In genomic region chr11:117781199-117781821, GRCm38 (mm10) we compare ENCODE assay signal across 8 mouse cellular contexts. TPM values are rescaled to one million over a fixed set of nuclear protein-coding genes. Genes with fewer than 3 reads are reported as not detected.
DNase-seq lines count a peak whose midpoint lies in the region; ATAC-seq and TF ChIP-seq lines count a peak whose summit lies in the region.

No protein-coding gene starts in this region.

- peaks cover 17% of the 10 kb centered on the region; the same call in 1 of the 2 replicates for H3K27me3 ChIP-seq in heart, embryonic 13.5 days (replicated peaks)
- no peaks in the 10 kb centered on the region for H3K27me3 ChIP-seq in kidney, postnatal 0 days (ENCODE audit: insufficient read depth, low read length)

- peak; percentile 11; the same call in 1 of the 2 replicates for ATAC-seq in heart, embryonic 13.5 days (ENCODE audit: extremely low read depth, insufficient number of reproducible peaks, low FRiP score, low TSS enrichment)
- ATAC-seq in kidney, postnatal 0 days (replicated peaks; ENCODE audit: low FRiP score, low read depth): peak; percentile 3; the same call in 1 of the 2 replicates

- H3K4me3 ChIP-seq in heart, embryonic 13.5 days: peak overlapping the region; percentile 62
- peak overlapping the region; percentile 46 for H3K4me3 ChIP-seq in kidney, postnatal 0 days (replicated peaks; ENCODE audit: low read depth, low read length)

- H3K9me3 ChIP-seq in heart, embryonic 13.5 days: no peaks in the 10 kb centered on the region
- no peaks in the 10 kb centered on the region for H3K9me3 ChIP-seq in kidney, postnatal 0 days (replicated peaks; ENCODE audit: low read length)

- H3K4me1 ChIP-seq in heart, embryonic 13.5 days: peaks cover 66% of the 10 kb centered on the region
- H3K4me1 ChIP-seq in kidney, postnatal 0 days (replicated peaks; ENCODE audit: insufficient read depth, low read length): peaks cover 36% of the 10 kb centered on the region

- peak overlapping the region; percentile 89 for H3K9ac ChIP-seq in heart, embryonic 13.5 days
- H3K9ac ChIP-seq in kidney, postnatal 0 days (ENCODE audit: low read depth, low read length): peak overlapping the region; percentile 52

- peak overlapping the region; percentile 100 for H3K4me2 ChIP-seq in heart, embryonic 13.5 days
- H3K4me2 ChIP-seq in kidney, postnatal 0 days (ENCODE audit: low read length): peak overlapping the region; percentile 97

- 16% methylated on average over 18 of the region's 18 CpGs for WGBS in heart, embryonic 13.5 days
- WGBS in kidney, postnatal 0 days: 8% methylated on average over 18 of the region's 18 CpGs

- peak overlapping the region; percentile 97 for H3K27ac ChIP-seq in heart, embryonic 13.5 days (replicated peaks)
- peak overlapping the region; percentile 99 for H3K27ac ChIP-seq in kidney, postnatal 0 days

- H3K36me3 ChIP-seq in heart, embryonic 13.5 days: peaks cover 18% of the 10 kb centered on the region
- peaks cover 11% of the 10 kb centered on the region; the same call in 1 of the 2 replicates for H3K36me3 ChIP-seq in kidney, postnatal 0 days (ENCODE audit: insufficient read depth, low read length)

- TF ChIP-seq CTCF in kidney, postnatal 0 days (IDR thresholded peaks at IDR 0.05; ENCODE audit: low read depth): no peak

- peak; percentile 68 for DNase-seq in layer of hippocampus, adult 11-12 months (ENCODE audit: low spot score)
- DNase-seq in layer of hippocampus, adult 9-10 months (ENCODE audit: low spot score): no peak
- peak; percentile 53 for DNase-seq in c-Kit-positive CD71-positive TER-119-positive erythroid progenitor cells, embryonic 14.5 days (ENCODE audit: low spot score)
- DNase-seq in kidney, postnatal 0 days (ENCODE audit: low spot score): peak; percentile 82
- DNase-seq in lung, postnatal 36 days: peak; percentile 90
- peak; percentile 81 to 89 for DNase-seq in spleen, postnatal 4 days (ENCODE audit: low spot score in 2 of 2)
- no peak for DNase-seq in left cerebral cortex, adult 11 months (ENCODE audit: low spot score)

RNA-seq across cellular contexts. Expression of gene Tmc8, which starts 0.6 kb away (rescaled TPM):
- 2.5 and 3.0 TPM in 2 replicates for polyA plus RNA-seq in heart, embryonic 13.5 days (2015; fragmentation: Nextera tagmentation; extraction: Ambion mirVana)
- 2.3 and 3.6 TPM in 2 replicates for polyA plus RNA-seq in kidney, postnatal 0 days (2015; fragmentation: Nextera tagmentation; extraction: Ambion mirVana)

RNA-seq across cellular contexts. Expression of gene Tmc6, which starts 0.7 kb away (rescaled TPM):
- 22.2 and 26.9 TPM in 2 replicates for polyA plus RNA-seq in heart, embryonic 13.5 days (2015; fragmentation: Nextera tagmentation; extraction: Ambion mirVana)
- 38.8 and 39.2 TPM in 2 replicates for polyA plus RNA-seq in kidney, postnatal 0 days (2015; fragmentation: Nextera tagmentation; extraction: Ambion mirVana)

RNA-seq across cellular contexts. Expression of gene 6030468B19Rik, which starts 16.1 kb away (rescaled TPM):
- polyA plus RNA-seq in heart, embryonic 13.5 days (2015; fragmentation: Nextera tagmentation; extraction: Ambion mirVana): 1.3 and 2.3 TPM in 2 replicates
- not detected in 2 replicates for polyA plus RNA-seq in kidney, postnatal 0 days (2015; fragmentation: Nextera tagmentation; extraction: Ambion mirVana)

RNA-seq across cellular contexts. Expression of gene Gm20708, which starts 28.2 kb away (rescaled TPM):
- 0.78 and 1.3 TPM in 2 replicates for polyA plus RNA-seq in heart, embryonic 13.5 days (2015; fragmentation: Nextera tagmentation; extraction: Ambion mirVana)
- 0.19 and 0.21 TPM in 2 replicates for polyA plus RNA-seq in kidney, postnatal 0 days (2015; fragmentation: Nextera tagmentation; extraction: Ambion mirVana)

RNA-seq across cellular contexts. Expression of gene Syngr2, which starts 28.2 kb away (rescaled TPM):
- polyA plus RNA-seq in heart, embryonic 13.5 days (2015; fragmentation: Nextera tagmentation; extraction: Ambion mirVana): 74.8 and 75.6 TPM in 2 replicates
- polyA plus RNA-seq in kidney, postnatal 0 days (2015; fragmentation: Nextera tagmentation; extraction: Ambion mirVana): 107 and 115 TPM in 2 replicates

Comparison
In these comparisons a context has a peak if more than half of its experiments do, and no peak if none do; other contexts are left out.
1. DNase-seq: peak in layer of hippocampus, adult 11-12 months (single experiment), c-Kit-positive CD71-positive TER-119-positive erythroid progenitor cells, embryonic 14.5 days (single experiment), kidney, postnatal 0 days (single experiment), lung, postnatal 36 days (single experiment) and spleen, postnatal 4 days (2 of 2); none in layer of hippocampus, adult 9-10 months (single experiment) and left cerebral cortex, adult 11 months (single experiment).